Mouse (Mus musculus): ENCODE measurements at regions not wholly inside any gene's neighbourhood (a gene's known extent, or its start where the extent isn't known, plus 50 kb on each side); places are given as distances from the start of the nearest gene placed in this dataset.
"Not testable (repeated sequence)": the region's sequence is repeated elsewhere in the genome, so short reads cannot be mapped to it uniquely, and the experiment has no call there.

DNA sequence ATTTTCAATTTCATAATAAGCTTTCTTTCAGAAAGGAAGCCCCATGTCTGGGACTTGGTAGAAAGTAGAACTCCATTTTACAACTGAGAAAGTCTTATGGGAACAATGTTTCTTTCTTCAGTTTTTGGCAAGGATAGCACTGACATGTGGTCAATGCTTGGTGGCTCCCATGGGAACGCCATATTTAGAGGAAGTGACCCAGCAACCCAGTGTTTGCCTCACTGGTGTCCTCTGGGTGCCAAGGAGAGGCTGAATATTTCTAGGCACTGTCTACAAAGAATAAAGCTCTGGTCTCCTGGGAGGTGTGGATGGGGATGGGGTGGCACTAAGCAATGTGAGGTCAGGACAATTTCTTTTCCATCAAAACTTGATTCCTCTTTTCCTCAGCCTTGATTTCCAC is 696.4 kb downstream of the Crisp4 start:
- Histone ChIP-seq H3K4me3 (no peak overlapping the region), H3K27ac (ENCODE audit: poor library complexity, severe bottlenecking) (no peak overlapping the region), H3K4me1 (replicated peaks) (0 out of 2 replicates have a peak, but pooled peaks cover 2% of the 10 kb centered on the region), H3K36me3 (no peaks in the 10 kb centered on the region), H3K27me3 (replicated peaks) (no peaks in the 10 kb centered on the region), H3K9ac (no peak overlapping the region), H3K4me2 (no peak overlapping the region), H3K9me3 (replicated peaks) (no peaks in the 10 kb centered on the region)
- WGBS = 85% methylated on average over 1 of the region's 1 CpGs
- no peak for ATAC-seq (ENCODE audit: insufficient number of reproducible peaks, low FRiP score)

DNA sequence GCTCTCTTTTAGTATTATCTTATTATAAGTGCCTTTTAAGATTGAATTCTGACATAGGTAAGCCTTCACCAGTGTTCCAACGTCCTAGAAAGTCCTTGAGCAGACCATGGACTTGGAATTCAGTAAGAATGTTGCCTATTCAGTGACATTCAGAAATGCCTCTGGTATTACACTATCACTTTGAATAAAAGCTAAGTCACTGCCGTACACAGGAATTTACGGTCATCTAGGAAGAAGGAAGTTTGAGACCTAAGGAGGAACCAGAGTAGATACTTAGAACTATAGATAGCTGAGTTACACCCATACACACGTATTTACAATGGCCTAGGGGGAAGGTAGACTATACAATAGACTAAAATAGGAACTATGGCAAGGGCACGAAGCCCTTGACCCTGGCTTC is 711.6 kb downstream of the Crisp4 start:
- WGBS = 65% methylated on average over 5 of the region's 5 CpGs
- H3K4me2 ChIP-seq; H3K4me3 ChIP-seq; H3K27me3 ChIP-seq (replicated peaks); H3K9me3 ChIP-seq (replicated peaks); ATAC-seq (ENCODE audit: insufficient number of reproducible peaks, low FRiP score); H3K27ac ChIP-seq (ENCODE audit: poor library complexity, severe bottlenecking); H3K4me1 ChIP-seq (replicated peaks); H3K36me3 ChIP-seq; H3K9ac ChIP-seq: not testable (repeated sequence)

DNA sequence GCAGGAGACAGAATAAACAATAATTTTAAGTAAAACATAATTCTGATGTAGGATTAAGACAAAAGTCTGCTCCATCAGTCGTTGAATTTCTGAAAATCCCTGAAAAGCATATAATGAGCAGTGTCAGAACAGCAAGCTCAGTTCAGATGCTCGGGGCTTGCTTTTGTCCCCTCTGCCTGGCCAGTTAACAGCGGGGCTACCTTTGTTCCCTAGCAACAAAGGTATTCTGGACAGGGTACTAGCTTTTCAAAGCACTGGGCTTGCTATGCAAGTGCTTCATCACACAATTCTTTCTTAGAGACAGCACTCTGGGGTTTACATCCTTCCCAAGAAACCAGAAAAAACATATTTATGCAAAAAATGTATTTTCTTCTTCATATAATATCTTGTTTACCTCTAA is 729.7 kb downstream of the Crisp4 start:
- 66% methylated on average over 3 of the region's 3 CpGs for whole genome bisulfite sequencing
- no peak for ATAC-seq (ENCODE audit: insufficient number of reproducible peaks, low FRiP score)
- no peak overlapping the region for H3K4me3 ChIP-seq
- H3K9ac ChIP-seq = no peak overlapping the region
- no peaks in the 10 kb centered on the region for H3K27me3 ChIP-seq (replicated peaks)
- no peak overlapping the region for H3K27ac ChIP-seq (ENCODE audit: poor library complexity, severe bottlenecking)
- no peak overlapping the region for H3K4me2 ChIP-seq
- no peaks in the 10 kb centered on the region for H3K9me3 ChIP-seq (replicated peaks)
- H3K4me1 ChIP-seq (replicated peaks) = no peaks in the 10 kb centered on the region
- no peaks in the 10 kb centered on the region for H3K36me3 ChIP-seq

GRCm38 (mm10) chr1:17394893-17395292 is 750.8 kb downstream of the Crisp4 start:
- H3K27me3 ChIP-seq (replicated peaks) = no peaks in the 10 kb centered on the region
- ATAC-seq (ENCODE audit: insufficient number of reproducible peaks, low FRiP score) = no peak
- no peak overlapping the region for H3K4me2 ChIP-seq
- no peaks in the 10 kb centered on the region for H3K36me3 ChIP-seq
- H3K4me3 ChIP-seq = no peak overlapping the region
- H3K4me1 ChIP-seq (replicated peaks) = no peaks in the 10 kb centered on the region
- H3K27ac ChIP-seq (ENCODE audit: poor library complexity, severe bottlenecking) = no peak overlapping the region
- 82% methylated on average over 9 of the region's 9 CpGs for WGBS
- H3K9me3 ChIP-seq (replicated peaks) = no peaks in the 10 kb centered on the region
- H3K9ac ChIP-seq = no peak overlapping the region

- H3K27me3 ChIP-seq (replicated peaks) = no peaks in the 10 kb centered on the region
- H3K36me3 ChIP-seq = no peaks in the 10 kb centered on the region
- no peak overlapping the region for H3K27ac ChIP-seq (ENCODE audit: poor library complexity, severe bottlenecking)
- WGBS = 78% methylated on average over 2 of the region's 2 CpGs
- no peak overlapping the region for H3K9ac ChIP-seq
- no peaks in the 10 kb centered on the region for H3K4me1 ChIP-seq (replicated peaks)
- H3K4me2 ChIP-seq = no peak overlapping the region
- no peak for ATAC-seq (ENCODE audit: insufficient number of reproducible peaks, low FRiP score)
- no peak overlapping the region for H3K4me3 ChIP-seq
- no peaks in the 10 kb centered on the region for H3K9me3 ChIP-seq (replicated peaks)
Observed at GRCm38 (mm10) chr1:17392114-17392819, 753.4 kb downstream of the Crisp4 start.

- peaks cover 5% of the 10 kb centered on the region for H3K4me1 ChIP-seq (replicated peaks)
- no peaks in the 10 kb centered on the region for H3K9me3 ChIP-seq (replicated peaks)
- 7% methylated on average over 2 of the region's 2 CpGs for WGBS
- H3K4me3 ChIP-seq = no peak overlapping the region
- H3K27me3 ChIP-seq (replicated peaks) = no peaks in the 10 kb centered on the region
- no peak overlapping the region for H3K9ac ChIP-seq
- no peaks in the 10 kb centered on the region for H3K36me3 ChIP-seq
- peak overlapping the region; percentile 62; the same call in 1 of the 2 replicates for H3K27ac ChIP-seq (ENCODE audit: poor library complexity, severe bottlenecking)
- peak; percentile 73 for ATAC-seq (ENCODE audit: insufficient number of reproducible peaks, low FRiP score)
- peak overlapping the region; percentile 13 for H3K4me2 ChIP-seq
Observed at GRCm38 (mm10) chr1:17377562-17377961, 768.1 kb downstream of the Crisp4 start.

GRCm38 (mm10) chr1:17348271-17348670 is 797.4 kb downstream of the Crisp4 start:
- Histone ChIP-seq H3K9ac (no peak overlapping the region), H3K27ac (ENCODE audit: poor library complexity, severe bottlenecking) (no peak overlapping the region), H3K4me1 (replicated peaks) (no peaks in the 10 kb centered on the region), H3K4me2 (no peak overlapping the region), H3K36me3 (no peaks in the 10 kb centered on the region), H3K9me3 (replicated peaks) (no peaks in the 10 kb centered on the region), H3K4me3 (no peak overlapping the region), H3K27me3 (replicated peaks) (no peaks in the 10 kb centered on the region)
- no peak for ATAC-seq (ENCODE audit: insufficient number of reproducible peaks, low FRiP score)
- 70% methylated on average over 1 of the region's 1 CpGs for WGBS

DNA sequence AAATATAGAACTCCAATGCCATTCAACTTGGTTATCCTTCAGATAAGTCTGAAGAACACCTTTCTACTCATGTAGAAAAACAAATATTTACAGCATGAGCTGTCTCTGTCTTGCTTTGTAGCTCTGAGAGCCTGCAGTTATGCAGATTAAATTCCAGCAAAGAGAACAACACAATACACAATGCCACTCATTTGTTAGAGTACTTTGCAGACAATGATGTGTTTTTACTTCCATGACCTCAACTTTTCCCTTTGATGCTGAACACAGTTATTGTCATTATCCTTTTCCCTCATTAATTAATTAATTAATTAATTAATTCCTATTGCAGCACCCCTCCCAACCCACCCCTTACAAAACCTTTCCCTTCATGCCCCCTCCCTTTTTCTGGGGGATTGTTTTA is 807.9 kb downstream of the Crisp4 start:
- Histone ChIP-seq H3K27ac (ENCODE audit: poor library complexity, severe bottlenecking) (no peak overlapping the region), H3K9me3 (replicated peaks) (no peaks in the 10 kb centered on the region), H3K4me1 (replicated peaks) (no peaks in the 10 kb centered on the region), H3K4me3 (no peak overlapping the region), H3K9ac (no peak overlapping the region), H3K36me3 (no peaks in the 10 kb centered on the region), H3K4me2 (no peak overlapping the region), H3K27me3 (replicated peaks) (no peaks in the 10 kb centered on the region)
- ATAC-seq (ENCODE audit: insufficient number of reproducible peaks, low FRiP score) = no peak

- H3K27me3 ChIP-seq (replicated peaks); H3K36me3 ChIP-seq; H3K4me3 ChIP-seq; H3K4me1 ChIP-seq (replicated peaks); ATAC-seq (ENCODE audit: insufficient number of reproducible peaks, low FRiP score); H3K9me3 ChIP-seq (replicated peaks); H3K27ac ChIP-seq (ENCODE audit: poor library complexity, severe bottlenecking); H3K9ac ChIP-seq; H3K4me2 ChIP-seq: not testable (repeated sequence)
- 82% methylated on average over 1 of the region's 1 CpGs for WGBS
Observed at GRCm38 (mm10) chr1:17311392-17311791, 834.3 kb downstream of the Crisp4 start.

DNA sequence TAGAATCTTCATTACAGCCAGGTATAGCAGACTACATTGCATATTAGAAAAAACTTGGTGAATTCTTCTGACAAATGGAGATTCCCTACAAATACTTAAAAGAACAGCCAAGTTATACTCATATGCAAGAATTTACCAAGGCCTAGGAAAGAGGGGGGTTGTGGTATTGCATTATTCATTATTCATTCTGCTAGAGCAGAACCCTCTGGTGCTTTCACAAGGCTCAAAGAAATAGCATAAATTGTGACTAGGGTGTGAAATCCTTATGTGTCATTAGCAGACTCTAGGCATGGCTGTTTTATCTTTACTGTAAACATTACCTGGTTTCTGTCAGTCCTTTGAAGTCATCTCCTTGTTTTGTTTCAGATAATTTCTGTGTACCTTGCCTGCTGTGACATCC is 835.8 kb downstream of the Crisp4 start:
- H3K9me3 ChIP-seq (replicated peaks); H3K9ac ChIP-seq; H3K4me1 ChIP-seq (replicated peaks); H3K27ac ChIP-seq (ENCODE audit: poor library complexity, severe bottlenecking); H3K36me3 ChIP-seq; H3K4me3 ChIP-seq; ATAC-seq (ENCODE audit: insufficient number of reproducible peaks, low FRiP score); H3K27me3 ChIP-seq (replicated peaks); H3K4me2 ChIP-seq: not testable (repeated sequence)
